Mouse (Mus musculus) bone marrow, adult 2 months (tissue): ENCODE results near the gene Ciita.

Source experiments
- CTCF ChIP-seq: fragments of 200-500 bp; IDR thresholded peaks from 2 replicates; pipeline ENCODE4 v1.5.1; 2011; ENCODE audit warnings: low read length, control low read depth; ENCODE audit not compliant: control insufficient read depth, insufficient read depth
- POLR2A ChIP-seq: fragments of 200-500 bp; IDR thresholded peaks from 2 replicates; pipeline ENCODE4 v1.6.1; 2011; ENCODE audit warnings: low read depth, mild to moderate bottlenecking, control low read depth, low read length, borderline replicate concordance; ENCODE audit not compliant: control insufficient read depth

- no peak for TF ChIP-seq CTCF
- TF ChIP-seq POLR2A: no peak
Observed at GRCm38 (mm10) chr16:10452445-10452896, 27.4 kb upstream of the Ciita start.
